Mouse (Mus musculus) kidney, adult 18-20 months (tissue): ENCODE data around the gene Itih3.

Experiments used
- DNase-seq: peaks from one replicate; pipeline ENCODE4 v3.0.0; 2021

Gene Itih3

GRCm38 (mm10) chr14:30923375-30924105, at the start of gene Itih3:
TSS of gene Itih3 (minus strand) at chr14:30923760.
- no peak for DNase-seq

GRCm38 (mm10) chr14:30960366-30960765, 36.8 kb upstream of the Itih3 start:
- peak; percentile 27 for DNase-seq

- DNase-seq = no peak
Observed at GRCm38 (mm10) chr14:30959031-30959430, 35.5 kb upstream of the Itih3 start.

- DNase-seq = no peak
Observed at GRCm38 (mm10) chr14:30958517-30958916, 35.0 kb upstream of the Itih3 start.

GRCm38 (mm10) chr14:30951154-30951825, 27.7 kb upstream of the Itih3 start, which contains the start of gene Nek4:
TSS of gene Nek4 (plus strand) at chr14:30951377.
- DNase-seq = peak; percentile 94

GRCm38 (mm10) chr14:30949986-30950385, 26.4 kb upstream of the Itih3 start:
- no peak for DNase-seq

GRCm38 (mm10) chr14:30944745-30945144, 21.2 kb upstream of the Itih3 start:
- no peak for DNase-seq

GRCm38 (mm10) chr14:30943860-30944674, 20.5 kb upstream of the Itih3 start:
- DNase-seq = peak; percentile 67

- DNase-seq = peak; percentile 18
Observed at GRCm38 (mm10) chr14:30943038-30943437, 19.5 kb upstream of the Itih3 start, which contains the start of gene Itih1. TSS of gene Itih1 (minus strand) at chr14:30943289.

- no peak for DNase-seq
Observed at GRCm38 (mm10) chr14:30942254-30942653, 18.7 kb upstream of the Itih3 start.

GRCm38 (mm10) chr14:30933351-30933750, 9.8 kb upstream of the Itih3 start:
- no peak for DNase-seq

GRCm38 (mm10) chr14:30930386-30930785, 6.8 kb upstream of the Itih3 start:
- DNase-seq = no peak

- DNase-seq = no peak
Observed at GRCm38 (mm10) chr14:30925492-30925891, 1.9 kb upstream of the Itih3 start.

- DNase-seq = no peak
Observed at GRCm38 (mm10) chr14:30922053-30922670, 1.4 kb downstream of the Itih3 start.

- DNase-seq = no peak
Observed at GRCm38 (mm10) chr14:30916516-30916915, 7.0 kb downstream of the Itih3 start.

- peak; percentile 61 for DNase-seq
Observed at GRCm38 (mm10) chr14:30913404-30913803, 10.2 kb downstream of the Itih3 start.

GRCm38 (mm10) chr14:30912641-30913040, 10.9 kb downstream of the Itih3 start:
- peak; percentile 41 for DNase-seq

- DNase-seq = no peak
Observed at GRCm38 (mm10) chr14:30911141-30911540, 12.4 kb downstream of the Itih3 start.

GRCm38 (mm10) chr14:30907814-30908265, 15.7 kb downstream of the Itih3 start:
- DNase-seq = no peak

- no peak for DNase-seq
Observed at GRCm38 (mm10) chr14:30906001-30906400, 17.6 kb downstream of the Itih3 start.

GRCm38 (mm10) chr14:30904307-30904706, 19.3 kb downstream of the Itih3 start:
- no peak for DNase-seq

- no peak for DNase-seq
Observed at GRCm38 (mm10) chr14:30903036-30903435, 20.5 kb downstream of the Itih3 start.

- no peak for DNase-seq
Observed at GRCm38 (mm10) chr14:30902628-30903027, 20.9 kb downstream of the Itih3 start.
